Mouse (Mus musculus): ENCODE measurements around the gene Ska3. TPM values are rescaled to one million over a fixed set of nuclear protein-coding genes. Genes with fewer than 3 reads are reported as not detected.
"Not testable (repeated sequence)": the region's sequence is repeated elsewhere in the genome, so short reads cannot be mapped to it uniquely, and the experiment has no call there.

The Ska3 gene
- polyA plus RNA-seq, 1 experiment from 2014 or later = 24.5 TPM

- not testable (repeated sequence) for H3K4me2 ChIP-seq (ENCODE audit: low read length); H3K27ac ChIP-seq (replicated peaks in 1 of 2; ENCODE audit: control insufficient read depth in 1 of 2, insufficient read depth in 1 of 2, low read depth in 2 of 2, low read length in 2 of 2); H3K9me3 ChIP-seq (ENCODE audit: control insufficient read depth, low read length); H3K4me1 ChIP-seq (ENCODE audit: control insufficient read depth in 2 of 2, insufficient read depth in 2 of 2, low read length in 2 of 2); H3K9ac ChIP-seq (ENCODE audit: low read length); ATAC-seq (ENCODE audit: insufficient number of reproducible peaks, insufficient read depth, low FRiP score, low read depth); H3K4me3 ChIP-seq (ENCODE audit: control insufficient read depth in 1 of 2, insufficient read depth in 1 of 2, low read depth in 1 of 2, low read length in 2 of 2); H3K27me3 ChIP-seq (ENCODE audit: control insufficient read depth, insufficient read depth, low read length)
- peaks cover 66% of the 10 kb centered on the region for H3K36me3 ChIP-seq (ENCODE audit: control insufficient read depth, insufficient read depth, low read length)
These were observed 30.1 kb upstream of the Ska3 start for GRCm38 (mm10) chr14:57856037-57856436.

GRCm38 (mm10) chr14:57852961-57853360 is 27.0 kb upstream of the Ska3 start:
- peaks cover 68% of the 10 kb centered on the region for H3K36me3 ChIP-seq (ENCODE audit: control insufficient read depth, insufficient read depth, low read length)
- 75% methylated on average over 2 of the region's 2 CpGs for WGBS
- H3K4me2 ChIP-seq (ENCODE audit: low read length) = no peak overlapping the region

GRCm38 (mm10) chr14:57850330-57850729 is 24.3 kb upstream of the Ska3 start:
- ATAC-seq (ENCODE audit: insufficient number of reproducible peaks, insufficient read depth, low FRiP score, low read depth) = no peak

More at GRCm38 (mm10) chr14:57852961-57853360, 27.0 kb upstream of the Ska3 start:
- H3K27me3 ChIP-seq (ENCODE audit: control insufficient read depth, insufficient read depth, low read length) = no peaks in the 10 kb centered on the region
- H3K27ac ChIP-seq (replicated peaks in 1 of 2; ENCODE audit: control insufficient read depth in 1 of 2, insufficient read depth in 1 of 2, low read depth in 2 of 2, low read length in 2 of 2) = no peak overlapping the region
- no peak overlapping the region for H3K9ac ChIP-seq (ENCODE audit: low read length)
- no peaks in the 10 kb centered on the region for H3K4me1 ChIP-seq (ENCODE audit: control insufficient read depth in 2 of 2, insufficient read depth in 2 of 2, low read length in 2 of 2)
- no peak overlapping the region for H3K4me3 ChIP-seq (ENCODE audit: control insufficient read depth in 1 of 2, insufficient read depth in 1 of 2, low read depth in 1 of 2, low read length in 2 of 2)
- H3K9me3 ChIP-seq (ENCODE audit: control insufficient read depth, low read length) = no peaks in the 10 kb centered on the region
- no peak for ATAC-seq (ENCODE audit: insufficient number of reproducible peaks, insufficient read depth, low FRiP score, low read depth)

GRCm38 (mm10) chr14:57848646-57849045 is 22.7 kb upstream of the Ska3 start:
- Histone ChIP-seq H3K27ac (replicated peaks in 1 of 2; ENCODE audit: control insufficient read depth in 1 of 2, insufficient read depth in 1 of 2, low read depth in 2 of 2, low read length in 2 of 2) (no peak overlapping the region), H3K4me2 (ENCODE audit: low read length) (no peak overlapping the region), H3K9ac (ENCODE audit: low read length) (no peak overlapping the region), H3K9me3 (ENCODE audit: control insufficient read depth, low read length) (no peaks in the 10 kb centered on the region), H3K36me3 (ENCODE audit: control insufficient read depth, insufficient read depth, low read length) (peaks cover 70% of the 10 kb centered on the region), H3K4me1 (ENCODE audit: control insufficient read depth in 2 of 2, insufficient read depth in 2 of 2, low read length in 2 of 2) (no peaks in the 10 kb centered on the region), H3K27me3 (ENCODE audit: control insufficient read depth, insufficient read depth, low read length) (no peaks in the 10 kb centered on the region), H3K4me3 (ENCODE audit: control insufficient read depth in 1 of 2, insufficient read depth in 1 of 2, low read depth in 1 of 2, low read length in 2 of 2) (no peak overlapping the region)
- 95% methylated on average over 2 of the region's 2 CpGs for WGBS
- no peak for ATAC-seq (ENCODE audit: insufficient number of reproducible peaks, insufficient read depth, low FRiP score, low read depth)

More at GRCm38 (mm10) chr14:57850330-57850729, 24.3 kb upstream of the Ska3 start:
- H3K4me2 ChIP-seq (ENCODE audit: low read length) = no peak overlapping the region
- 82% methylated on average over 3 of the region's 3 CpGs for WGBS
- peaks cover 63% of the 10 kb centered on the region for H3K36me3 ChIP-seq (ENCODE audit: control insufficient read depth, insufficient read depth, low read length)
- no peaks in the 10 kb centered on the region for H3K4me1 ChIP-seq (ENCODE audit: control insufficient read depth in 2 of 2, insufficient read depth in 2 of 2, low read length in 2 of 2)
- H3K27ac ChIP-seq (replicated peaks in 1 of 2; ENCODE audit: control insufficient read depth in 1 of 2, insufficient read depth in 1 of 2, low read depth in 2 of 2, low read length in 2 of 2) = no peak overlapping the region
- H3K9me3 ChIP-seq (ENCODE audit: control insufficient read depth, low read length) = no peaks in the 10 kb centered on the region
- H3K4me3 ChIP-seq (ENCODE audit: control insufficient read depth in 1 of 2, insufficient read depth in 1 of 2, low read depth in 1 of 2, low read length in 2 of 2) = no peak overlapping the region
- no peaks in the 10 kb centered on the region for H3K27me3 ChIP-seq (ENCODE audit: control insufficient read depth, insufficient read depth, low read length)
- H3K9ac ChIP-seq (ENCODE audit: low read length) = no peak overlapping the region

- H3K36me3 ChIP-seq (ENCODE audit: control insufficient read depth, insufficient read depth, low read length) = peaks cover 66% of the 10 kb centered on the region
- H3K27ac ChIP-seq (replicated peaks in 1 of 2; ENCODE audit: control insufficient read depth in 1 of 2, insufficient read depth in 1 of 2, low read depth in 2 of 2, low read length in 2 of 2); H3K4me2 ChIP-seq (ENCODE audit: low read length); ATAC-seq (ENCODE audit: insufficient number of reproducible peaks, insufficient read depth, low FRiP score, low read depth); H3K4me1 ChIP-seq (ENCODE audit: control insufficient read depth in 2 of 2, insufficient read depth in 2 of 2, low read length in 2 of 2); H3K9ac ChIP-seq (ENCODE audit: low read length); H3K4me3 ChIP-seq (ENCODE audit: control insufficient read depth in 1 of 2, insufficient read depth in 1 of 2, low read depth in 1 of 2, low read length in 2 of 2); H3K27me3 ChIP-seq (ENCODE audit: control insufficient read depth, insufficient read depth, low read length); H3K9me3 ChIP-seq (ENCODE audit: control insufficient read depth, low read length): not testable (repeated sequence)
- 84% methylated on average over 5 of the region's 5 CpGs for WGBS
These were observed 22.1 kb upstream of the Ska3 start for GRCm38 (mm10) chr14:57848061-57848460.

GRCm38 (mm10) chr14:57844535-57844934 is 18.6 kb upstream of the Ska3 start:
- Histone ChIP-seq H3K9ac (ENCODE audit: low read length) (no peak overlapping the region), H3K4me1 (ENCODE audit: control insufficient read depth in 2 of 2, insufficient read depth in 2 of 2, low read length in 2 of 2) (no peaks in the 10 kb centered on the region), H3K27ac (replicated peaks in 1 of 2; ENCODE audit: control insufficient read depth in 1 of 2, insufficient read depth in 1 of 2, low read depth in 2 of 2, low read length in 2 of 2) (no peak overlapping the region), H3K27me3 (ENCODE audit: control insufficient read depth, insufficient read depth, low read length) (no peaks in the 10 kb centered on the region), H3K36me3 (ENCODE audit: control insufficient read depth, insufficient read depth, low read length) (peaks cover 65% of the 10 kb centered on the region), H3K4me3 (ENCODE audit: control insufficient read depth in 1 of 2, insufficient read depth in 1 of 2, low read depth in 1 of 2, low read length in 2 of 2) (no peak overlapping the region), H3K9me3 (ENCODE audit: control insufficient read depth, low read length) (no peaks in the 10 kb centered on the region), H3K4me2 (ENCODE audit: low read length) (no peak overlapping the region)
- 79% methylated on average over 3 of the region's 3 CpGs for WGBS
- ATAC-seq (ENCODE audit: insufficient number of reproducible peaks, insufficient read depth, low FRiP score, low read depth) = no peak

GRCm38 (mm10) chr14:57835157-57835556 is 9.2 kb upstream of the Ska3 start:
- WGBS = 75% methylated on average over 10 of the region's 10 CpGs

GRCm38 (mm10) chr14:57833526-57833925 is 7.5 kb upstream of the Ska3 start:
- WGBS = 86% methylated on average over 2 of the region's 2 CpGs

More at GRCm38 (mm10) chr14:57835157-57835556, 9.2 kb upstream of the Ska3 start:
- Histone ChIP-seq H3K4me1 (ENCODE audit: control insufficient read depth in 2 of 2, insufficient read depth in 2 of 2, low read length in 2 of 2) (no peaks in the 10 kb centered on the region), H3K4me3 (ENCODE audit: control insufficient read depth in 1 of 2, insufficient read depth in 1 of 2, low read depth in 1 of 2, low read length in 2 of 2) (no peak overlapping the region), H3K4me2 (ENCODE audit: low read length) (no peak overlapping the region), H3K9ac (ENCODE audit: low read length) (no peak overlapping the region), H3K27me3 (ENCODE audit: control insufficient read depth, insufficient read depth, low read length) (no peaks in the 10 kb centered on the region), H3K36me3 (ENCODE audit: control insufficient read depth, insufficient read depth, low read length) (peaks cover 60% of the 10 kb centered on the region), H3K9me3 (ENCODE audit: control insufficient read depth, low read length) (no peaks in the 10 kb centered on the region), H3K27ac (replicated peaks in 1 of 2; ENCODE audit: control insufficient read depth in 1 of 2, insufficient read depth in 1 of 2, low read depth in 2 of 2, low read length in 2 of 2) (no peak overlapping the region)
- no peak for ATAC-seq (ENCODE audit: insufficient number of reproducible peaks, insufficient read depth, low FRiP score, low read depth)

More at GRCm38 (mm10) chr14:57833526-57833925, 7.5 kb upstream of the Ska3 start:
- no peak overlapping the region for H3K27ac ChIP-seq (replicated peaks in 1 of 2; ENCODE audit: control insufficient read depth in 1 of 2, insufficient read depth in 1 of 2, low read depth in 2 of 2, low read length in 2 of 2)
- H3K9me3 ChIP-seq (ENCODE audit: control insufficient read depth, low read length) = no peaks in the 10 kb centered on the region
- no peak overlapping the region for H3K4me3 ChIP-seq (ENCODE audit: control insufficient read depth in 1 of 2, insufficient read depth in 1 of 2, low read depth in 1 of 2, low read length in 2 of 2)
- no peaks in the 10 kb centered on the region for H3K27me3 ChIP-seq (ENCODE audit: control insufficient read depth, insufficient read depth, low read length)
- no peaks in the 10 kb centered on the region for H3K4me1 ChIP-seq (ENCODE audit: control insufficient read depth in 2 of 2, insufficient read depth in 2 of 2, low read length in 2 of 2)
- no peak overlapping the region for H3K4me2 ChIP-seq (ENCODE audit: low read length)
- no peak for ATAC-seq (ENCODE audit: insufficient number of reproducible peaks, insufficient read depth, low FRiP score, low read depth)
- H3K36me3 ChIP-seq (ENCODE audit: control insufficient read depth, insufficient read depth, low read length) = peaks cover 48% of the 10 kb centered on the region
- no peak overlapping the region for H3K9ac ChIP-seq (ENCODE audit: low read length)
